ENCODE assay signal across 8 mouse cellular contexts in genomic region chr13:56221995-56222848, GRCm38 (mm10). TPM values are rescaled to one million over a fixed set of nuclear protein-coding genes. Genes with fewer than 3 reads are reported as not detected.
DNase-seq lines count a peak whose midpoint lies in the region; ATAC-seq and TF ChIP-seq lines count a peak whose summit lies in the region.

No protein-coding gene starts in this region.

- intact Hi-C loops in left cerebral cortex, adult 2 months (cut with DNase I) = loop anchor here (1.0 to 2.0 kb wide), 2 partner anchors 30 to 37 kb away; partner anchors contain the start of gene Neurog1
- intact Hi-C loops in gastrocnemius, postnatal 36 days (cut with DNase I) = no loop called here

- under 1% methylated on average over 50 of the region's 50 CpGs for WGBS in forebrain, embryonic 10.5 days
- WGBS in hindbrain, embryonic 16.5 days = 3% methylated on average over 50 of the region's 50 CpGs
- 2% methylated on average over 50 of the region's 50 CpGs for WGBS in liver, embryonic 12.5 days (ENCODE audit: insufficient replicate concordance)

- H3K4me3 ChIP-seq in left cerebral cortex, adult 2 months = no peak overlapping the region
- H3K4me3 ChIP-seq in forebrain, embryonic 10.5 days = peak overlapping the region; percentile 49
- peak overlapping the region; percentile 42 for H3K4me3 ChIP-seq in hindbrain, embryonic 16.5 days (ENCODE audit: low read length)
- no peak overlapping the region for H3K4me3 ChIP-seq in liver, embryonic 12.5 days

- H3K4me1 ChIP-seq in forebrain, embryonic 10.5 days = peaks cover 72% of the 10 kb centered on the region
- peaks cover 24% of the 10 kb centered on the region for H3K4me1 ChIP-seq in hindbrain, embryonic 16.5 days (ENCODE audit: control insufficient read depth, insufficient read depth, low read depth, low read length)
- H3K4me1 ChIP-seq in liver, embryonic 12.5 days = 0 out of 2 replicates have a peak, but pooled peaks cover 3% of the 10 kb centered on the region

- no peaks in the 10 kb centered on the region for H3K36me3 ChIP-seq in forebrain, embryonic 10.5 days (replicated peaks)
- no peaks in the 10 kb centered on the region for H3K36me3 ChIP-seq in hindbrain, embryonic 16.5 days (ENCODE audit: control insufficient read depth, insufficient read depth, low read length)
- H3K36me3 ChIP-seq in liver, embryonic 12.5 days = no peaks in the 10 kb centered on the region

- DNase-seq in left cerebral cortex, adult 2 months (ENCODE audit: extremely low spot score in 1 of 2, low spot score in 2 of 2) = peak; percentile 30 to 37
- no peak for DNase-seq in left cerebral cortex, adult 11 months (ENCODE audit: low spot score)
- DNase-seq in forebrain, embryonic 10.5 days (ENCODE audit: extremely low spot score, low spot score) = peak; percentile 62
- peak; percentile 37 for DNase-seq in right cerebral cortex, postnatal 4 days
- DNase-seq in gastrocnemius, postnatal 36 days = no peak
- no peak for DNase-seq in thymus, postnatal 14 days

- peak overlapping the region; percentile 74 for H3K4me2 ChIP-seq in hindbrain, embryonic 16.5 days (ENCODE audit: low read length)
- peak overlapping the region; percentile 48 for H3K4me2 ChIP-seq in liver, embryonic 12.5 days

- peak overlapping the region; percentile 64; the same call in 1 of the 2 replicates for H3K27ac ChIP-seq in left cerebral cortex, adult 2 months
- peak overlapping the region; percentile 95 for H3K27ac ChIP-seq in forebrain, embryonic 10.5 days
- H3K27ac ChIP-seq in hindbrain, embryonic 16.5 days (ENCODE audit: low read depth, low read length) = no peak overlapping the region
- no peak overlapping the region for H3K27ac ChIP-seq in liver, embryonic 12.5 days

- 0 out of 2 replicates have a peak overlapping the region, but pooled peaks have one; percentile 8 for H3K9ac ChIP-seq in hindbrain, embryonic 16.5 days (ENCODE audit: low read depth, low read length)
- H3K9ac ChIP-seq in liver, embryonic 12.5 days = no peak overlapping the region

- ATAC-seq in hindbrain, embryonic 16.5 days = peak; percentile 74
- no peak for ATAC-seq in liver, embryonic 12.5 days

- H3K27me3 ChIP-seq in forebrain, embryonic 10.5 days (ENCODE audit: poor library complexity, severe bottlenecking) = peaks cover 98% of the 10 kb centered on the region
- peaks cover 33% of the 10 kb centered on the region for H3K27me3 ChIP-seq in hindbrain, embryonic 16.5 days (replicated peaks; ENCODE audit: control insufficient read depth, insufficient read depth, low read length)
- peaks cover 92% of the 10 kb centered on the region for H3K27me3 ChIP-seq in liver, embryonic 12.5 days (replicated peaks)

- no peak for TF ChIP-seq CTCF in left cerebral cortex, adult 2 months (IDR thresholded peaks at IDR 0.05)

- no peaks in the 10 kb centered on the region for H3K9me3 ChIP-seq in forebrain, embryonic 10.5 days
- H3K9me3 ChIP-seq in hindbrain, embryonic 16.5 days (ENCODE audit: control insufficient read depth, low read length) = no peaks in the 10 kb centered on the region
- H3K9me3 ChIP-seq in liver, embryonic 12.5 days (replicated peaks) = no peaks in the 10 kb centered on the region

RNA-seq across cellular contexts. Expression of gene Neurog1, which starts 29.7 kb away (rescaled TPM):
- not detected for total RNA-seq in left cerebral cortex, adult 2 months (2021)
- 13.5 and 18.5 TPM in 2 replicates for polyA plus RNA-seq in forebrain, embryonic 10.5 days (2016; fragmentation: Nextera tagmentation; extraction: Ambion mirVana)
- polyA plus RNA-seq in hindbrain, embryonic 16.5 days (2015; fragmentation: Nextera tagmentation; extraction: Ambion mirVana) = 0.11 and 1.0 TPM in 2 replicates
- not detected in 2 replicates for polyA plus RNA-seq in liver, embryonic 12.5 days (2016; fragmentation: Nextera tagmentation; extraction: Ambion mirVana)
- total RNA-seq in gastrocnemius, postnatal 36 days (2021) = not detected

RNA-seq across cellular contexts. Expression of gene Tifab, which starts 43.5 kb away (rescaled TPM):
- total RNA-seq in left cerebral cortex, adult 2 months (2021) = 1 to 10 TPM; 1.7 to 2.0 TPM
- polyA plus RNA-seq in forebrain, embryonic 10.5 days (2016; fragmentation: Nextera tagmentation; extraction: Ambion mirVana) = 0.97 and 1.2 TPM in 2 replicates
- polyA plus RNA-seq in hindbrain, embryonic 16.5 days (2015; fragmentation: Nextera tagmentation; extraction: Ambion mirVana) = 1.0 and 1.3 TPM in 2 replicates
- 4.7 and 5.0 TPM in 2 replicates for polyA plus RNA-seq in liver, embryonic 12.5 days (2016; fragmentation: Nextera tagmentation; extraction: Ambion mirVana)
- under 1 TPM; 0.18 to 0.35 TPM for total RNA-seq in gastrocnemius, postnatal 36 days (2021)

Comparison
In these comparisons a context has a peak if more than half of its experiments do, and no peak if none do; other contexts are left out.
1. DNase-seq: peak in left cerebral cortex, adult 2 months (2 of 2), forebrain, embryonic 10.5 days (single experiment) and right cerebral cortex, postnatal 4 days (single experiment); none in left cerebral cortex, adult 11 months (single experiment), gastrocnemius, postnatal 36 days (0 of 2) and thymus, postnatal 14 days (single experiment).
2. H3K27ac ChIP-seq: peak in left cerebral cortex, adult 2 months (single experiment) and forebrain, embryonic 10.5 days (single experiment); none in hindbrain, embryonic 16.5 days (single experiment) and liver, embryonic 12.5 days (single experiment).
3. H3K4me3 ChIP-seq: peak in forebrain, embryonic 10.5 days (single experiment) and hindbrain, embryonic 16.5 days (single experiment); none in left cerebral cortex, adult 2 months (single experiment) and liver, embryonic 12.5 days (single experiment).